Mouse (Mus musculus) kidney, postnatal 0 days (tissue): ENCODE data around the gene Rbm33. TPM values are rescaled to one million over a fixed set of nuclear protein-coding genes. Genes with fewer than 3 reads are reported as not detected.
A peak's percentile ranks its signal among the peaks of the same experiment; 100 is the strongest.

Experiments
- ATAC-seq: fragments of 200-750 bp; cut with Nextera tagmentation; replicated peaks from 2 replicates; pipeline ENCODE4 v1.8.0; 2017; ENCODE audit warnings: low read depth, moderate number of reproducible peaks, moderate TSS enrichment, moderate library complexity; ENCODE audit not compliant: low FRiP score
- DNase-seq: peaks from one replicate; pipeline ENCODE4 v3.0.0-alpha.2; 2016; ENCODE audit warnings: low spot score
- H3K27ac ChIP-seq: fragments of 300-500 bp; sonication (generic); 2 replicates; pipeline ENCODE4 v1.5.1; 2014; ENCODE audit warnings: mild to moderate bottlenecking
- H3K27me3 ChIP-seq: fragments of 300-500 bp; sonication (generic); 2 replicates; pipeline ENCODE4 v1.6.1; 2014; ENCODE audit warnings: low read length, mixed read lengths; ENCODE audit not compliant: insufficient read depth
- H3K36me3 ChIP-seq: fragments of 300-500 bp; sonication (generic); 2 replicates; pipeline ENCODE4 v1.6.1; 2014; ENCODE audit warnings: low read length, mixed read lengths; ENCODE audit not compliant: insufficient read depth
- H3K4me1 ChIP-seq: fragments of 300-500 bp; sonication (generic); replicated peaks from 2 replicates; pipeline ENCODE4 v1.6.1; 2014; ENCODE audit warnings: antibody characterized with exemption, low read length, mixed read lengths; ENCODE audit not compliant: insufficient read depth
- H3K4me2 ChIP-seq: fragments of 300-500 bp; sonication (generic); 2 replicates; pipeline ENCODE4 v1.6.1; 2014; ENCODE audit warnings: mild to moderate bottlenecking, low read length, moderate library complexity, mixed read lengths
- H3K4me3 ChIP-seq: fragments of 300-500 bp; sonication (generic); replicated peaks from 2 replicates; pipeline ENCODE4 v1.5.1; 2014; ENCODE audit warnings: low read depth, low read length
- H3K9ac ChIP-seq: fragments of 300-500 bp; sonication (generic); 2 replicates; pipeline ENCODE4 v1.6.1; 2014; ENCODE audit warnings: low read depth, low read length
- H3K9me3 ChIP-seq: fragments of 300-500 bp; sonication (generic); replicated peaks from 2 replicates; pipeline ENCODE4 v1.6.1; 2016; ENCODE audit warnings: low read length, inconsistent platforms, mixed read lengths
- CTCF ChIP-seq: IDR thresholded peaks from 2 replicates; pipeline ENCODE4 v1.5.1; 2016; ENCODE audit warnings: antibody characterized with exemption, low read depth, mild to moderate bottlenecking, moderate library complexity
- WGBS: fragments of 180-500 bp; shearing (Covaris S2); extraction: QIAGEN DNeasy Blood & Tissue Kit; methylation state at CpG from one replicate; pipeline ENCODE4 v1.1.7; 2014; 5-methylcytosine and 5-hydroxymethylcytosine counted together
- polyA plus RNA-seq: library from polyadenylated mRNA; unstranded; fragments of >200 nt; fragmentation: Nextera tagmentation; extraction: Ambion mirVana; gene quantifications from 2 replicates; pipeline ENCODE4 v1.2.1, GENCODE M21; 2015

Gene Rbm33
- polyA plus RNA-seq, 1 experiment from 2014 or later, result 8.1 TPM

DNA sequence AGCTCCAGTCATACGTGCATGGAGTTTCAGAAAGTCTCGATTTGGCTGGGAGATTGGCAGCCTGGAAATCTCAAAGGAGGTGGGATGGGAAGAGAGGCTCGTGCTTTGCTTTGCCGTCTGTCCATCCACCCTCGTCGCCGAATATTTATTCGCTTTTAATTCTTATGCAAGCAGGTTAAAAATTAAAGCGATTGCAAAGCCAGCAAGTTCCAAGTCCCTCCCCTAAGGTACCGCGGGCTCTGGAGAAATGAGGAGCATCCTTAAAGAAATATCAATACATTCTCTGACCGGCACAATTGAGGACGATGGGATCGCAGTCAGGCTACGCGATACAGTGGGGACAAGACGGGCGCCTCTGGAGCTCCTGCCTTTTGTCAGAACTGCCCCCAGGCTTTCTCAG is 148.6 kb downstream of the Rbm33 start:
- no peak for DNase-seq
- WGBS, result under 1% methylated on average over 18 of the region's 18 CpGs
- no peaks in the 10 kb centered on the region for H3K9me3 ChIP-seq

DNA sequence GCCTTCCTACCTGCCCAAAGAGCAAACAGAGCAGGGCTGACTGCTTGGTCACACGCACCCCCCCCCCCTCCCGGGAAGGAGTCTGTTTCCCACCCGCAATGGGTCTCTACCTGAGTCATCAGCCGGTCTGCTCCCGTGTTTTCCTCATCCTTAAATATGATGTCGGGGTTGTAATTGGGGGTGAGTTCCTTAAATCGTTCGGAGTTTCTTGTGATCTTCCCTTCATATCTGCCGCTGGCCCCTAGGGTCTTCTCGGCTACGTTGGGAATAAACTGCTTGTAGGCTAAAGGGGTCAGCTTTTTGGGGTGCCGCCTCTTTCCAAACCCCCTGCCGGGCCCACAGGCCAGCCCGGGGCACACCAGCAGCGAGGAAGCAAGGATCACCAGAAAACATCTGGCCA is 149.4 kb downstream of the Rbm33 start:
- DNase-seq (no peak), ATAC-seq (no peak)
- Histone ChIP-seq H3K4me2 (peak overlapping the region; percentile 44), H3K27ac (no peak overlapping the region), H3K9me3 (no peaks in the 10 kb centered on the region), H3K4me3 (peak overlapping the region; percentile 29), H3K9ac (no peak overlapping the region), H3K27me3 (peaks cover 73% of the 10 kb centered on the region), H3K4me1 (no peaks in the 10 kb centered on the region; the same call in 1 of the 2 replicates), H3K36me3 (no peaks in the 10 kb centered on the region)
- WGBS, result under 1% methylated on average over 14 of the region's 15 CpGs
- no peak for TF ChIP-seq CTCF

More for the DNA sequence above, 148.6 kb downstream of the Rbm33 start:
- H3K27ac ChIP-seq, result no peak overlapping the region
- peak overlapping the region; percentile 83 for H3K4me2 ChIP-seq
- H3K4me3 ChIP-seq, result peak overlapping the region; percentile 45
- no peak overlapping the region for H3K9ac ChIP-seq
- ATAC-seq, result no peak
- no peaks in the 10 kb centered on the region for H3K36me3 ChIP-seq
- H3K27me3 ChIP-seq, result peaks cover 81% of the 10 kb centered on the region
- no peaks in the 10 kb centered on the region; the same call in 1 of the 2 replicates for H3K4me1 ChIP-seq
- TF ChIP-seq CTCF, result no peak

DNA sequence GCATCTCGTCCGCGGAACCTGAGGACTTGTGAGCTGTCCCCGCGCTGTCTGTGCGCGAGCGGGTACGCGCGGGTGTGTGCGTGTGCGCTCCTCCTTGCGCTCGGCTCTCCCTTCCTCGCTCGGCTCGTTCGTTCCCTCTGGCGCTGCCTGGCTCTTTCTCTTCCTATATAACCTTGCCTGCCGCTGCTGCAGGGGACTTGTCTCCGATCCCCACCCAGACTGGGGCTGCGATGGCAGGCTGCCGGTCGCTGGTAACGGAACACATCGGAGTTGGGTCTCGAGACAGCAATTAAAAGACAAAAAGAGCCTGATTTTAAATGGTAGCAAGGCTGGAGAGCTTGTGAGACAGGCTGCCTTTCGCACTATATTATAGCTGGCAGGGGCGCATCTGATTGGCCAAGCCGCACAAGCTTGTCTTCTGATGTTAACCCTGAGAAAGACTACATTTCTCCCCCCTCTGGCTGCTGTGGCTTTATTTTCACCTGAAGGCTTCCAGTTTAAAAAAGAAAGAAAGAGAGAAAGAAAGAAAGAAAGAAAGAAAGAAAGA is 149.9 kb downstream of the Rbm33 start, which contains the start of gene Shh:
Gene Shh, minus strand, starts transcription at position 497 of the 547 bp plus-strand sequence.
- H3K9me3 ChIP-seq, result no peaks in the 10 kb centered on the region
- DNase-seq (no peak), ATAC-seq (no peak)
- H3K27ac ChIP-seq, result no peak within 1 kb of the TSS
- H3K9ac ChIP-seq, result no peak within 1 kb of the TSS
- under 1% methylated on average over 31 of the region's 31 CpGs for WGBS
- TF ChIP-seq CTCF, result no peak
- H3K36me3 ChIP-seq, result no peaks in the 10 kb centered on the region
- H3K4me3 ChIP-seq, result peak within 1 kb of the TSS; percentile 29
- peak within 1 kb of the TSS; percentile 44 for H3K4me2 ChIP-seq
- H3K27me3 ChIP-seq, result peaks cover 69% of the 10 kb centered on the region
- no peaks in the 10 kb centered on the region; the same call in 1 of the 2 replicates for H3K4me1 ChIP-seq

Other genes starting within 250 kb of the Rbm33 start
- 44.3 and 48.7 TPM in 2 replicates for gene Insig1, start 245.8 kb upstream of the Rbm33 start, polyA plus RNA-seq
- gene En2, start 151.4 kb upstream of the Rbm33 start, polyA plus RNA-seq, result 0.08 TPM in 1 of 2 replicates, not detected in the other
- gene Cnpy1, start 71.3 kb upstream of the Rbm33 start, polyA plus RNA-seq, result 0.08 and 0.10 TPM in 2 replicates
- 0.64 and 0.75 TPM in 2 replicates for gene Shh, start 150.1 kb downstream of the Rbm33 start, polyA plus RNA-seq